Mouse (Mus musculus) heart, embryonic 10.5 days (tissue): ENCODE results near the gene Cyp17a1. TPM values are rescaled to one million over a fixed set of nuclear protein-coding genes. Genes with fewer than 3 reads are reported as not detected.

Source experiments
- DNase-seq: peaks from one replicate; pipeline ENCODE4 v3.0.0-alpha.2; 2017; ENCODE audit warnings: low spot score
- H3K27ac ChIP-seq: fragments of 300-500 bp; sonication (generic); 2 replicates; pipeline ENCODE4 v1.5.1; 2016; ENCODE audit warnings: mild to moderate bottlenecking
- H3K27me3 ChIP-seq: fragments of 300-500 bp; sonication (generic); 2 replicates; pipeline ENCODE4 v1.6.1; 2016; ENCODE audit warnings: mild to moderate bottlenecking; ENCODE audit not compliant: poor library complexity, insufficient read depth, severe bottlenecking
- H3K36me3 ChIP-seq: fragments of 300-500 bp; sonication (generic); 2 replicates; pipeline ENCODE4 v1.6.1; 2016; ENCODE audit warnings: mild to moderate bottlenecking, moderate library complexity
- H3K4me1 ChIP-seq: fragments of 300-500 bp; sonication (generic); 2 replicates; pipeline ENCODE4 v1.6.1; 2016; ENCODE audit warnings: mild to moderate bottlenecking
- H3K4me3 ChIP-seq: fragments of 300-500 bp; sonication (generic); 2 replicates; pipeline ENCODE4 v1.5.1; 2016; ENCODE audit warnings: mild to moderate bottlenecking, moderate library complexity
- H3K9me3 ChIP-seq: fragments of 300-500 bp; sonication (generic); 2 replicates; pipeline ENCODE4 v1.6.1; 2016; ENCODE audit warnings: mild to moderate bottlenecking, moderate library complexity
- WGBS: fragments of 180-500 bp; shearing (Covaris S2); methylation state at CpG from one replicate; pipeline ENCODE4 v1.1.7; 2016; 5-methylcytosine and 5-hydroxymethylcytosine counted together
- polyA plus RNA-seq: library from polyadenylated mRNA; unstranded; fragments of >200 nt; fragmentation: Nextera tagmentation; extraction: Ambion mirVana; gene quantifications from 2 replicates; pipeline ENCODE4 v1.2.1, GENCODE M21; 2016

The Cyp17a1 gene
- polyA plus RNA-seq, 1 experiment from 2014 or later = 0.40 TPM

- Histone ChIP-seq H3K9me3 (no peaks in the 10 kb centered on the region), H3K4me3 (no peak overlapping the region), H3K36me3 (peaks cover 39% of the 10 kb centered on the region), H3K27ac (peak overlapping the region; percentile 60), H3K4me1 (peaks cover 85% of the 10 kb centered on the region), H3K27me3 (no peaks in the 10 kb centered on the region)
- no peak for DNase-seq
- WGBS = 73% methylated on average over 9 of the region's 9 CpGs
Observed at GRCm38 (mm10) chr19:46629807-46630206, 43.2 kb downstream of the Cyp17a1 start.

GRCm38 (mm10) chr19:46628403-46628802 is 44.6 kb downstream of the Cyp17a1 start:
- Histone ChIP-seq H3K4me1 (peaks cover 88% of the 10 kb centered on the region), H3K27me3 (no peaks in the 10 kb centered on the region), H3K9me3 (no peaks in the 10 kb centered on the region), H3K4me3 (peak overlapping the region; percentile 7; the same call in 1 of the 2 replicates), H3K27ac (peak overlapping the region; percentile 80), H3K36me3 (peaks cover 38% of the 10 kb centered on the region)
- no peak for DNase-seq
- 35% methylated on average over 10 of the region's 10 CpGs for WGBS

- WGBS = 65% methylated on average over 10 of the region's 10 CpGs
- peaks cover 88% of the 10 kb centered on the region for H3K4me1 ChIP-seq
- no peak for DNase-seq
- H3K36me3 ChIP-seq = peaks cover 23% of the 10 kb centered on the region
- no peaks in the 10 kb centered on the region for H3K9me3 ChIP-seq
- peak overlapping the region; percentile 91 for H3K27ac ChIP-seq
- H3K4me3 ChIP-seq = peak overlapping the region; percentile 67
- H3K27me3 ChIP-seq = no peaks in the 10 kb centered on the region
Observed at GRCm38 (mm10) chr19:46625519-46625918, 47.5 kb downstream of the Cyp17a1 start.

- 94% methylated on average over 12 of the region's 12 CpGs for WGBS
- H3K9me3 ChIP-seq = no peaks in the 10 kb centered on the region
- no peaks in the 10 kb centered on the region for H3K27me3 ChIP-seq
- H3K27ac ChIP-seq = peak overlapping the region; percentile 91
- H3K36me3 ChIP-seq = peaks cover 23% of the 10 kb centered on the region
- peak overlapping the region; percentile 67 for H3K4me3 ChIP-seq
- peaks cover 88% of the 10 kb centered on the region for H3K4me1 ChIP-seq
- DNase-seq = no peak
Observed at GRCm38 (mm10) chr19:46625015-46625414, 48.0 kb downstream of the Cyp17a1 start.

GRCm38 (mm10) chr19:46623790-46624772 is 48.9 kb downstream of the Cyp17a1 start:
- H3K4me1 ChIP-seq = peaks cover 92% of the 10 kb centered on the region
- peak overlapping the region; percentile 67 for H3K4me3 ChIP-seq
- WGBS = 16% methylated on average over 19 of the region's 19 CpGs
- H3K27ac ChIP-seq = peak overlapping the region; percentile 91
- no peaks in the 10 kb centered on the region for H3K9me3 ChIP-seq
- H3K27me3 ChIP-seq = no peaks in the 10 kb centered on the region
- peaks cover 23% of the 10 kb centered on the region for H3K36me3 ChIP-seq
- DNase-seq = peak; percentile 88

- no peaks in the 10 kb centered on the region for H3K27me3 ChIP-seq
- peak overlapping the region; percentile 91 for H3K27ac ChIP-seq
- DNase-seq = peak; percentile 88
- no peaks in the 10 kb centered on the region for H3K9me3 ChIP-seq
- H3K36me3 ChIP-seq = peaks cover 19% of the 10 kb centered on the region
- H3K4me1 ChIP-seq = peaks cover 94% of the 10 kb centered on the region
- 3% methylated on average over 16 of the region's 16 CpGs for WGBS
- H3K4me3 ChIP-seq = peak overlapping the region; percentile 67
Observed at GRCm38 (mm10) chr19:46623194-46623667, 49.7 kb downstream of the Cyp17a1 start.

GRCm38 (mm10) chr19:46622659-46623193 is 50.2 kb downstream of the Cyp17a1 start:
- no peaks in the 10 kb centered on the region for H3K9me3 ChIP-seq
- H3K4me3 ChIP-seq = peak overlapping the region; percentile 67
- H3K27ac ChIP-seq = peak overlapping the region; percentile 91
- no peak for DNase-seq
- H3K36me3 ChIP-seq = peaks cover 19% of the 10 kb centered on the region
- WGBS = 28% methylated on average over 12 of the region's 12 CpGs
- peaks cover 94% of the 10 kb centered on the region for H3K4me1 ChIP-seq
- no peaks in the 10 kb centered on the region for H3K27me3 ChIP-seq

GRCm38 (mm10) chr19:46621236-46622183 is 51.5 kb downstream of the Cyp17a1 start:
- Histone ChIP-seq H3K27me3 (no peaks in the 10 kb centered on the region), H3K36me3 (peaks cover 15% of the 10 kb centered on the region), H3K27ac (peak overlapping the region; percentile 91), H3K9me3 (no peaks in the 10 kb centered on the region), H3K4me3 (no peak overlapping the region), H3K4me1 (peaks cover 97% of the 10 kb centered on the region)
- WGBS = 72% methylated on average over 19 of the region's 19 CpGs
- DNase-seq = no peak

- H3K27me3 ChIP-seq = no peaks in the 10 kb centered on the region
- no peak overlapping the region for H3K4me3 ChIP-seq
- 52% methylated on average over 14 of the region's 14 CpGs for WGBS
- no peaks in the 10 kb centered on the region for H3K9me3 ChIP-seq
- peaks cover 6% of the 10 kb centered on the region for H3K36me3 ChIP-seq
- H3K4me1 ChIP-seq = peaks cover 99% of the 10 kb centered on the region
- DNase-seq = no peak
- H3K27ac ChIP-seq = peak overlapping the region; percentile 91
Observed at GRCm38 (mm10) chr19:46620016-46620808, 52.8 kb downstream of the Cyp17a1 start.

- 0 out of 2 replicates have a peak, but pooled peaks cover 3% of the 10 kb centered on the region for H3K36me3 ChIP-seq
- 80% methylated on average over 6 of the region's 6 CpGs for WGBS
- no peak overlapping the region for H3K4me3 ChIP-seq
- no peaks in the 10 kb centered on the region for H3K9me3 ChIP-seq
- H3K27me3 ChIP-seq = no peaks in the 10 kb centered on the region
- DNase-seq = no peak
- peaks cover 99% of the 10 kb centered on the region for H3K4me1 ChIP-seq
- H3K27ac ChIP-seq = peak overlapping the region; percentile 91
Observed at GRCm38 (mm10) chr19:46619518-46619917, 53.5 kb downstream of the Cyp17a1 start.

- Histone ChIP-seq H3K36me3 (peaks cover 7% of the 10 kb centered on the region; the same call in 1 of the 2 replicates), H3K4me1 (peaks cover 95% of the 10 kb centered on the region), H3K27ac (peak overlapping the region; percentile 91), H3K4me3 (peak overlapping the region; percentile 5; the same call in 1 of the 2 replicates), H3K9me3 (no peaks in the 10 kb centered on the region), H3K27me3 (no peaks in the 10 kb centered on the region)
- 32% methylated on average over 19 of the region's 19 CpGs for WGBS
- peak; percentile 88 for DNase-seq
Observed at GRCm38 (mm10) chr19:46619001-46619400, 54.0 kb downstream of the Cyp17a1 start.
